Mouse (Mus musculus) hindbrain, embryonic 16.5 days (tissue): ENCODE measurements around the gene 3100002H09Rik. TPM values are rescaled to one million over a fixed set of nuclear protein-coding genes. Genes with fewer than 3 reads are reported as not detected.

Experiments used
- ATAC-seq: fragments of 200-750 bp; cut with Nextera tagmentation; 2 replicates; pipeline ENCODE4 v1.8.0; 2017; ENCODE audit warnings: moderate TSS enrichment, moderate library complexity
- H3K27ac ChIP-seq: fragments of 300-500 bp; sonication (generic); 2 replicates; pipeline ENCODE4 v1.5.1; 2014; ENCODE audit warnings: low read depth, mild to moderate bottlenecking, control low read depth, low read length, moderate library complexity
- H3K27me3 ChIP-seq: fragments of 300-500 bp; sonication (generic); replicated peaks from 2 replicates; pipeline ENCODE4 v1.6.1; 2014; ENCODE audit warnings: low read length; ENCODE audit not compliant: control insufficient read depth, insufficient read depth
- H3K36me3 ChIP-seq: fragments of 300-500 bp; sonication (generic); 2 replicates; pipeline ENCODE4 v1.6.1; 2014; ENCODE audit warnings: mild to moderate bottlenecking, low read length, moderate library complexity, mixed read lengths; ENCODE audit not compliant: control insufficient read depth, insufficient read depth
- H3K4me1 ChIP-seq: fragments of 300-500 bp; sonication (generic); 2 replicates; pipeline ENCODE4 v1.6.1; 2014; ENCODE audit warnings: low read depth, low read length; ENCODE audit not compliant: control insufficient read depth, insufficient read depth
- H3K4me2 ChIP-seq: fragments of 300-500 bp; sonication (generic); 2 replicates; pipeline ENCODE4 v1.6.1; 2014; ENCODE audit warnings: mild to moderate bottlenecking, low read length, control low read depth, moderate library complexity
- H3K4me3 ChIP-seq: fragments of 300-500 bp; sonication (generic); 2 replicates; pipeline ENCODE4 v1.5.1; 2014; ENCODE audit warnings: mild to moderate bottlenecking, low read length, control low read depth, moderate library complexity
- H3K9ac ChIP-seq: fragments of 300-500 bp; sonication (generic); 2 replicates; pipeline ENCODE4 v1.6.1; 2014; ENCODE audit warnings: low read depth, mild to moderate bottlenecking, control low read depth, low read length, moderate library complexity
- H3K9me3 ChIP-seq: fragments of 300-500 bp; sonication (generic); 2 replicates; pipeline ENCODE4 v1.6.1; 2014; ENCODE audit warnings: mild to moderate bottlenecking, low read length, moderate library complexity; ENCODE audit not compliant: control insufficient read depth
- whole genome bisulfite sequencing: fragments of 180-500 bp; shearing (Covaris S2); extraction: QIAGEN DNeasy Blood & Tissue Kit; methylation state at CpG from one replicate; pipeline ENCODE4 v1.1.7; 2014; 5-methylcytosine and 5-hydroxymethylcytosine counted together
- polyA plus RNA-seq: library from polyadenylated mRNA; unstranded; fragments of >200 nt; fragmentation: Nextera tagmentation; extraction: Ambion mirVana; gene quantifications from 2 replicates; pipeline ENCODE4 v1.2.1, GENCODE M21; 2015

Gene 3100002H09Rik
- polyA plus RNA-seq, 1 experiment from 2014 or later: 0.36 TPM

- ATAC-seq: no peak
- H3K4me1 ChIP-seq: no peaks in the 10 kb centered on the region
- H3K27ac ChIP-seq: no peak overlapping the region
- no peak overlapping the region for H3K4me2 ChIP-seq
- no peak overlapping the region for H3K4me3 ChIP-seq
- no peaks in the 10 kb centered on the region for H3K9me3 ChIP-seq
- H3K36me3 ChIP-seq: no peaks in the 10 kb centered on the region
- 31% methylated on average over 8 of the region's 8 CpGs for WGBS
- peaks cover 8% of the 10 kb centered on the region for H3K27me3 ChIP-seq
- no peak overlapping the region for H3K9ac ChIP-seq
Measured at GRCm38 (mm10) chr4:124646591-124646990, 36.0 kb upstream of the 3100002H09Rik start.

GRCm38 (mm10) chr4:124644974-124645433 lies 34.4 kb upstream of the 3100002H09Rik start:
- no peak for ATAC-seq
- Histone ChIP-seq H3K4me1 (no peaks in the 10 kb centered on the region), H3K36me3 (no peaks in the 10 kb centered on the region), H3K9me3 (no peaks in the 10 kb centered on the region), H3K27me3 (peaks cover 9% of the 10 kb centered on the region; the same call in 1 of the 2 replicates), H3K4me3 (no peak overlapping the region), H3K9ac (no peak overlapping the region), H3K27ac (no peak overlapping the region), H3K4me2 (no peak overlapping the region)
- 31% methylated on average over 3 of the region's 3 CpGs for WGBS

- H3K27ac ChIP-seq: no peak overlapping the region
- no peaks in the 10 kb centered on the region for H3K4me1 ChIP-seq
- no peak for ATAC-seq
- H3K4me2 ChIP-seq: no peak overlapping the region
- H3K4me3 ChIP-seq: no peak overlapping the region
- 93% methylated on average over 9 of the region's 9 CpGs for WGBS
- peaks cover 6% of the 10 kb centered on the region for H3K27me3 ChIP-seq
- no peak overlapping the region for H3K9ac ChIP-seq
- no peaks in the 10 kb centered on the region for H3K9me3 ChIP-seq
- H3K36me3 ChIP-seq: no peaks in the 10 kb centered on the region
Measured at GRCm38 (mm10) chr4:124643859-124644258, 33.3 kb upstream of the 3100002H09Rik start.

GRCm38 (mm10) chr4:124639715-124640114 lies 29.1 kb upstream of the 3100002H09Rik start:
- Histone ChIP-seq H3K27me3 (peaks cover 8% of the 10 kb centered on the region), H3K4me2 (0 out of 2 replicates have a peak overlapping the region, but pooled peaks have one; percentile 16), H3K4me3 (no peak overlapping the region), H3K4me1 (no peaks in the 10 kb centered on the region), H3K27ac (no peak overlapping the region), H3K9me3 (no peaks in the 10 kb centered on the region), H3K9ac (no peak overlapping the region), H3K36me3 (no peaks in the 10 kb centered on the region)
- 23% methylated on average over 11 of the region's 12 CpGs for WGBS
- no peak for ATAC-seq

GRCm38 (mm10) chr4:124633281-124633680 lies 22.7 kb upstream of the 3100002H09Rik start:
- Histone ChIP-seq H3K27ac (no peak overlapping the region), H3K36me3 (no peaks in the 10 kb centered on the region), H3K9ac (no peak overlapping the region; the same call in 1 of the 2 replicates), H3K4me1 (no peaks in the 10 kb centered on the region), H3K4me3 (no peak overlapping the region), H3K27me3 (peaks cover 4% of the 10 kb centered on the region; the same call in 1 of the 2 replicates), H3K9me3 (no peaks in the 10 kb centered on the region), H3K4me2 (no peak overlapping the region)
- no peak for ATAC-seq
- WGBS: 11% methylated on average over 9 of the region's 9 CpGs

GRCm38 (mm10) chr4:124632856-124633255 lies 22.3 kb upstream of the 3100002H09Rik start:
- WGBS: 48% methylated on average over 10 of the region's 10 CpGs
- Histone ChIP-seq H3K4me3 (no peak overlapping the region), H3K4me1 (no peaks in the 10 kb centered on the region), H3K27ac (no peak overlapping the region), H3K9ac (no peak overlapping the region), H3K27me3 (0 out of 2 replicates have a peak, but pooled peaks cover 2% of the 10 kb centered on the region), H3K9me3 (no peaks in the 10 kb centered on the region), H3K4me2 (no peak overlapping the region), H3K36me3 (no peaks in the 10 kb centered on the region)
- ATAC-seq: no peak

GRCm38 (mm10) chr4:124631456-124631855 lies 20.9 kb upstream of the 3100002H09Rik start:
- 52% methylated on average over 4 of the region's 4 CpGs for WGBS
- Histone ChIP-seq H3K9ac (no peak overlapping the region), H3K27ac (no peak overlapping the region), H3K4me3 (no peak overlapping the region), H3K4me1 (peaks cover 2% of the 10 kb centered on the region; the same call in 1 of the 2 replicates), H3K4me2 (no peak overlapping the region), H3K27me3 (0 out of 2 replicates have a peak, but pooled peaks cover 2% of the 10 kb centered on the region), H3K9me3 (no peaks in the 10 kb centered on the region), H3K36me3 (no peaks in the 10 kb centered on the region)
- ATAC-seq: no peak

- H3K9me3 ChIP-seq: no peaks in the 10 kb centered on the region
- 38% methylated on average over 1 of the region's 1 CpGs for WGBS
- H3K27me3 ChIP-seq: peaks cover 2% of the 10 kb centered on the region; the same call in 1 of the 2 replicates
- no peaks in the 10 kb centered on the region for H3K36me3 ChIP-seq
- H3K9ac ChIP-seq: no peak overlapping the region; the same call in 1 of the 2 replicates
- ATAC-seq: peak; percentile 60; the same call in 1 of the 2 replicates
- no peak overlapping the region for H3K4me2 ChIP-seq
- H3K4me1 ChIP-seq: peaks cover 11% of the 10 kb centered on the region
- H3K4me3 ChIP-seq: no peak overlapping the region
- no peak overlapping the region for H3K27ac ChIP-seq
Measured at GRCm38 (mm10) chr4:124626836-124627235, 16.2 kb upstream of the 3100002H09Rik start.

- H3K4me3 ChIP-seq: no peak overlapping the region
- peaks cover 10% of the 10 kb centered on the region; the same call in 1 of the 2 replicates for H3K27me3 ChIP-seq
- ATAC-seq: peak; percentile 80
- 0 out of 2 replicates have a peak overlapping the region, but pooled peaks have one; percentile 23 for H3K27ac ChIP-seq
- no peak overlapping the region for H3K9ac ChIP-seq
- H3K36me3 ChIP-seq: no peaks in the 10 kb centered on the region
- H3K4me1 ChIP-seq: peaks cover 14% of the 10 kb centered on the region
- no peaks in the 10 kb centered on the region for H3K9me3 ChIP-seq
- no peak overlapping the region for H3K4me2 ChIP-seq
- 34% methylated on average over 7 of the region's 7 CpGs for WGBS
Measured at GRCm38 (mm10) chr4:124624111-124624581, 13.5 kb upstream of the 3100002H09Rik start.
